In genomic region chr8:11278101-11278611, GRCm38 (mm10) we compare ENCODE assay signal across 7 mouse cellular contexts. TPM values are rescaled to one million over a fixed set of nuclear protein-coding genes. Genes with fewer than 3 reads are reported as not detected.
DNase-seq lines count a peak whose midpoint lies in the region; ATAC-seq and TF ChIP-seq lines count a peak whose summit lies in the region.

No protein-coding gene starts in this region.

- no peak for TF ChIP-seq POLR2A in small intestine, adult 2 months (IDR thresholded peaks at IDR 0.05; ENCODE audit: low read depth, low read length)

- no peaks in the 10 kb centered on the region for H3K9me3 ChIP-seq in heart, embryonic 10.5 days

- H3K27ac ChIP-seq in heart, embryonic 10.5 days = peak overlapping the region; percentile 60
- H3K27ac ChIP-seq in small intestine, adult 2 months (ENCODE audit: insufficient read depth, low read depth, low read length) = peak overlapping the region; percentile 86

- peaks cover 89% of the 10 kb centered on the region for H3K4me1 ChIP-seq in heart, embryonic 10.5 days
- H3K4me1 ChIP-seq in small intestine, adult 2 months (ENCODE audit: control insufficient read depth, insufficient read depth, insufficient read length, low read length) = peaks cover 5% of the 10 kb centered on the region

- no peak for TF ChIP-seq CTCF in small intestine, adult 2 months (IDR thresholded peaks at IDR 0.05; ENCODE audit: extremely low read depth, insufficient read length, insufficient replicate concordance, low read depth, low read length)

- peaks cover 12% of the 10 kb centered on the region; the same call in 1 of the 2 replicates for H3K36me3 ChIP-seq in heart, embryonic 10.5 days
- H3K36me3 ChIP-seq in small intestine, adult 2 months (ENCODE audit: control insufficient read depth, insufficient read depth, low read length) = no peaks in the 10 kb centered on the region

- no peaks in the 10 kb centered on the region for H3K27me3 ChIP-seq in heart, embryonic 10.5 days (ENCODE audit: insufficient read depth, poor library complexity, severe bottlenecking)
- H3K27me3 ChIP-seq in small intestine, adult 2 months (ENCODE audit: control insufficient read depth, insufficient read depth, low read length) = no peaks in the 10 kb centered on the region

- peak; percentile 40 for DNase-seq in urinary bladder, postnatal 14 days (ENCODE audit: low spot score)
- DNase-seq in urinary bladder, adult 2 months (ENCODE audit: low spot score) = no peak
- DNase-seq in heart, embryonic 10.5 days (ENCODE audit: low spot score) = no peak
- DNase-seq in kidney, postnatal 10 days = peak; percentile 76
- no peak for DNase-seq in embryo, embryonic 10.5 days (ENCODE audit: low spot score)

- ATAC-seq in inflammation-experienced regulatory T-cells, adult 6 months = no peak

- H3K4me3 ChIP-seq in heart, embryonic 10.5 days = no peak overlapping the region
- H3K4me3 ChIP-seq in small intestine, adult 2 months (ENCODE audit: low read depth, low read length) = no peak overlapping the region

- 55% methylated on average over 4 of the region's 4 CpGs for WGBS in heart, embryonic 10.5 days
- WGBS in small intestine, adult 2 months = 52% methylated on average over 4 of the region's 4 CpGs

RNA-seq across cellular contexts. Expression of gene Col4a2, which starts 34.4 kb away (rescaled TPM):
- 109 and 190 TPM in 2 replicates for polyA plus RNA-seq in urinary bladder, adult 2 months (2012; rRNA removed)
- polyA plus RNA-seq in heart, embryonic 10.5 days (2016; fragmentation: Nextera tagmentation; extraction: Ambion mirVana) = 54.9 and 97.0 TPM in 2 replicates
- polyA plus RNA-seq in small intestine, adult 2 months (2012; rRNA removed) = 23.8 and 35.6 TPM in 2 replicates
- polyA plus RNA-seq in inflammation-experienced regulatory T-cells, adult 6 months (2017; shearing (Covaris generic)) = not detected

RNA-seq across cellular contexts. Expression of gene Col4a1, which starts 34.5 kb away (rescaled TPM):
- 261 and 385 TPM in 2 replicates for polyA plus RNA-seq in urinary bladder, adult 2 months (2012; rRNA removed)
- polyA plus RNA-seq in heart, embryonic 10.5 days (2016; fragmentation: Nextera tagmentation; extraction: Ambion mirVana) = 143 and 257 TPM in 2 replicates
- polyA plus RNA-seq in small intestine, adult 2 months (2012; rRNA removed) = 77.8 and 136 TPM in 2 replicates
- under 1 TPM in 1 of 3 experiments, not detected in 2; 0.40 TPM for polyA plus RNA-seq in inflammation-experienced regulatory T-cells, adult 6 months (2017; shearing (Covaris generic))

Comparison
In these comparisons a context has a peak if more than half of its experiments do, and no peak if none do; other contexts are left out.
1. DNase-seq: peak in urinary bladder, postnatal 14 days (single experiment) and kidney, postnatal 10 days (single experiment); none in urinary bladder, adult 2 months (single experiment), heart, embryonic 10.5 days (single experiment) and embryo, embryonic 10.5 days (single experiment).
2. RNA of gene Col4a2, which starts 34.4 kb away (polyA plus RNA-seq): 109 to 190 TPM in urinary bladder, adult 2 months, 54.9 to 97.0 TPM in heart, embryonic 10.5 days and 23.8 to 35.6 TPM in small intestine, adult 2 months; not detected in inflammation-experienced regulatory T-cells, adult 6 months; every median in the first group is over 10 times any median in the second.
3. RNA of gene Col4a1, which starts 34.5 kb away (polyA plus RNA-seq): 261 to 385 TPM in urinary bladder, adult 2 months, 143 to 257 TPM in heart, embryonic 10.5 days and 77.8 to 136 TPM in small intestine, adult 2 months; 0.40 TPM in inflammation-experienced regulatory T-cells, adult 6 months; every median in the first group is over 10 times any median in the second.